Mouse (Mus musculus): ENCODE results near the gene 1700093K21Rik.
"Not testable (repeated sequence)": the region's sequence is repeated elsewhere in the genome, so short reads cannot be mapped to it uniquely, and the experiment has no call there.

1700093K21Rik gene

GRCm38 (mm10) chr11:23520473-23521205 is at the start of gene 1700093K21Rik:
Gene 1700093K21Rik, minus strand, starts transcription at chr11:23521155.
- DNase-seq (ENCODE audit: low spot score in 2 of 2) = no peak

DNA sequence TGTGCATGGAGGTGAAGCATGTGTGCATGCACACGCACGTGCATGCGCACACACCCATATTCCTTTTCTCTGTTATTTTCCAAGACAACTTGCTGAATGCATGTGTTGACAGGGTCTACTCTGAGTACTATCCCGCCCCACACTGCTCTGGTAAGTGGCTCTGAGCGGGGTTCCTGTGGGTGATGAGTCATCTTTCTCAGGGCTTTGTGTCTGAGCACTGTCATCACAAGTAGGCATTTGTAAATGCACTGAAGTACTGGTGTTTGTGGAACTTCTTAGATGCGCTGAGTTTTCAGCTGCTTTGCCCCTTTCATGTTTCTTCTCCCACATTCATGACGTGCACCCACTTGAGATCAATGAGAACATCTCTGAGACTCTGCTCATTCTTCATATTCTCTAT is 49.2 kb upstream of the 1700093K21Rik start:
- DNase-seq (ENCODE audit: low spot score in 2 of 2) = no peak

GRCm38 (mm10) chr11:23565761-23566160 is 44.8 kb upstream of the 1700093K21Rik start:
- DNase-seq (ENCODE audit: low spot score in 2 of 2) = peak; percentile 38 to 61

GRCm38 (mm10) chr11:23557039-23557630 is 36.2 kb upstream of the 1700093K21Rik start:
- DNase-seq (ENCODE audit: low spot score in 2 of 2) = no peak

DNA sequence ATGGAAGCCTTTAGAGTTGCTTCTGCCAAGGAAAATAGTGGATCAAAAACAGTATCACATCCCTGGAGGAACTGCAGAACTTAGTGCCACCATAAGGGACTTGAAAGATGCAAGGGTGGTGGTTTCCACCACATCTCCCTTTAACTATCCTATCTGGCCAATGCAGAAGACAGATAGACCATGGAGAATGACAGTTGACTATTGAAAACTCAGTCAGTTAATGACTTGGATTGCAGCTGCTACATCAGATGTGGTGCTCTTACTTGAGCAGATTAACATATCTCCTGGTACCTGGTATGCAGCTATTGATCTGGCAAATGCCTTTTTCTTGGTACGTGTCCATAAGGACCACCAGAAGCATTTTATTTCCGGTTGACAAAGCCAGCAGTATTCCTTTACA is 16.5 kb upstream of the 1700093K21Rik start:
- DNase-seq (ENCODE audit: low spot score in 2 of 2) = no peak

GRCm38 (mm10) chr11:23518981-23519380 is 2.0 kb downstream of the 1700093K21Rik start:
- no peak for DNase-seq (ENCODE audit: low spot score in 2 of 2)

DNA sequence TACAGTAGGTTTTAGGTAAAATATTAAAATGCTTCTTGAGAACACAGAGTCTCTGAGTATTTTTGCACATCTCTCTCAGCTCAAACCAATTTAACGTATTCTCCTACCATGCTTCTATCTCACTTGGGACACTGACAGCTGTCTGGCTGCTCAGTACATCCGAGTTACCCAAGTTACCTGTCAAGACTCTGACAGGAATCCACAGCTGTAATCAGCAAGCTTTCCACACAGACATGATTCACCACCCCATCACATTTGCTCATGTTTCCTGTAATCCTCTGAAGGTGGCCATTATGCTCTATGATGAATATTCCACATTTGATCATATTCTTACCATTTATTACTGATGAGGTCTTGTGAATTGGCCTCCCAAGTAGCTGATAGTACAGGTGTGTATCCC is 5.6 kb downstream of the 1700093K21Rik start:
- no peak for DNase-seq (ENCODE audit: low spot score in 2 of 2)

DNA sequence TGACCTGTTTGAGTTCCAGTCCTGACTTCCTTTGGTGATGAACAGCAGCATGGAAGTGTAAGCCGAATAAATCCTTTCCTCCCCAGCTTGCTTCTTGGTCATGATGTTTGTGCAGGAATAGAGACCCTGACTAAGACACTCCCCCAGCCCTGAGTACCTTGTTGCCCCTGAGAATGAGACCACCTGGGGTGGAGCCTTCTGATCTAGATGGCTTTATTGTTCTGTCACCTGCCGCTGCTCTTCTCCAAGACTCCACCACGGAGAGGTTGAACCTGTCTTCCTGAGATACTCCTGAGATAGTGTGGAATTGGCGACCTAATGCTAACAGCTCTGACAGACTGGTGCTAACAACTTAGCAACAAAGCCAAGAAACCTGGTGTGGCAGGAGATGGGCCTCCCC is 6.2 kb downstream of the 1700093K21Rik start:
- not testable (repeated sequence) for DNase-seq (ENCODE audit: low spot score in 2 of 2)

GRCm38 (mm10) chr11:23504801-23505200 is 16.2 kb downstream of the 1700093K21Rik start:
- DNase-seq (ENCODE audit: low spot score in 2 of 2) = not testable (repeated sequence)

DNA sequence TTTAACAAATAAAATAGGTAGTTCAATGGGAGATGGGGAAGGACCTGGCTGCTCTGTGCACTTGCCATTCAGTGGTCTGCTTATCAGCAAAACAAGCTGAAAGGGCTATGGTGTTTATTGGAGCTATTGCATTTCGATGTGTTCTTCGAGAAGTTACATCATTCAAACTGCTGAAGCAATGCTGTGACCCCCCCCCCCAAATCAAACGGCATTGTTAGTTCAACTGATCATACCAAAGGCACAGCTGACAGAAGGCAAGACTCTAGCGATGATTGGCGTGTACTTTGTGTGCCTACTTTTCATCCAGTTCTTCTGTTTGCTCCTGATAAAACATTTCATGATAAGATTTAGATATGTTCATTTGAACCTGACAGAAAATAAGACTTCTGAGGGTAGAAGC is 22.3 kb downstream of the 1700093K21Rik start:
- no peak for DNase-seq (ENCODE audit: low spot score in 2 of 2)

- peak; percentile 95 to 97 for DNase-seq (ENCODE audit: low spot score in 2 of 2)
Measured at GRCm38 (mm10) chr11:23497718-23498509, 23.0 kb downstream of the 1700093K21Rik start, which contains the start of gene Ahsa2. Gene Ahsa2, minus strand, starts transcription at chr11:23498030.

DNA sequence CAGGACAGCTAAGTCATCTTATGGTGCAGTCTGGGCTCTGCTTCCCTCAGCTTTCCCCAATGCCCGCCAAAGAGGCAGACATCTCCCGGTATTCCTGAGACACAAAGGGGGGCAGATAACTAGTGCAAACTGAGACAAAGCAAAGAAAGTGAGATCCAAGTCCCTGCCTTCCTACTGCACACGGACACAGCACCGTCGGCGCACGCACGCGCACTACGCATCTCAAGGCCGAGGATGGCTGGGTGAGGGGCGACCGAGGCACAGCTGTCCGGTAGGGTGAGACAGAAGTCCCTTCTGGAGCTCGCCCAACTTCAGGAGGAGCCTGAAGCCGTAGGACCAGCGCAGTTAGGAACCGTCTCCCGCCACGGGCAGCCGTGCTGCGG is 23.6 kb downstream of the 1700093K21Rik start:
- peak in 1 of 2 experiments; percentile 50 for DNase-seq (ENCODE audit: low spot score in 2 of 2)

DNA sequence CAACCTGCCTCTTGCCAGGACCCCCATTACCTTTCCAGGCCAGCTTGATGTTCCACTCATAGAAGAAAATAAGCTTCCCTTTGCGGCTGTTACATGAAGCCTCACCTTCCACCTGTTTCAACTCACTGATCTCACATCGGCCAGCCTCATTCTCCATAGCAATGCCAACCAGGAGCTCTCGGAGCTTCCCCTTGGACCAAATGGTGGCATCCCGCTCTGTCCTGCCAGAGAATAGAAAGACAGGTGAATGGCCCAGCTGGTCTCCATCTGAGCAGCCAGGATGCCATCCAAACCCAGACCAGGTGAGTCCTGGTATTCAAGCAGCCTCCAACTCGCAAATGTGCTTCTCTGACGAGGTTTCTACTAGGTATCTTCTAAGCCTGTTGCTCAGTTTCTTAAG is 24.3 kb downstream of the 1700093K21Rik start:
- DNase-seq (ENCODE audit: low spot score in 2 of 2) = peak in 1 of 2 experiments; percentile 4

DNA sequence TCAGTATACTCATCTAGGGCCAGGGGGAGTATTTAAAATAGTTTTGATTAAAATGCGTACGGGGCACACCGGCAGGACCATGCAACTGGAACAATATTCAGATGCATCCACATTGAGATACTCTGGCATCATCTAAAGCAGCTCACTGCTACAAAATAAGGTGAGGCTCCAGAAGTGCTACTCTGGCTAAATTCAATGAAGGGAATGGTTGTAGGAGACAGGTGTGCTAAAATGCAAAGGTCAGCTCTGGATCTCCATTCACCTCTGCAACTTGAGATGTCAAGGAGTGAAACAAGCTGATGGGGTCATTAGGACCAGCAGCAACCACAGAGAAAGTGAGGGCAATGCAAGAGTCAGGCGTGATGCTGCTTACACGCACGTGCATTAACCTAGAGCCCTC is 25.7 kb downstream of the 1700093K21Rik start:
- DNase-seq (ENCODE audit: low spot score in 2 of 2) = no peak

GRCm38 (mm10) chr11:23492048-23492790 is 28.7 kb downstream of the 1700093K21Rik start:
- DNase-seq (ENCODE audit: low spot score in 2 of 2) = no peak

- no peak for DNase-seq (ENCODE audit: low spot score in 2 of 2)
Measured at GRCm38 (mm10) chr11:23489955-23490354, 31.0 kb downstream of the 1700093K21Rik start.
